Mouse (Mus musculus): ENCODE measurements at regions not wholly inside any gene's neighbourhood (a gene's known extent, or its start where the extent isn't known, plus 50 kb on each side); places are given as distances from the start of the nearest gene placed in this dataset.
A peak's percentile ranks its signal among the peaks of the same experiment; 100 is the strongest.
"Not testable (repeated sequence)": the region's sequence is repeated elsewhere in the genome, so short reads cannot be mapped to it uniquely, and the experiment has no call there.

- no peak for DNase-seq
Observed at GRCm38 (mm10) chr16:42515929-42516328, 175.5 kb upstream of the Gap43 start.

GRCm38 (mm10) chr16:42505107-42505506 lies 164.7 kb upstream of the Gap43 start:
- peak; percentile 45 for DNase-seq

GRCm38 (mm10) chr16:42501713-42502112 lies 161.3 kb upstream of the Gap43 start:
- no peak for DNase-seq

GRCm38 (mm10) chr16:42501109-42501508 lies 160.7 kb upstream of the Gap43 start:
- not testable (repeated sequence) for DNase-seq

- DNase-seq, result no peak
Observed at GRCm38 (mm10) chr16:42499514-42499913, 159.1 kb upstream of the Gap43 start.

GRCm38 (mm10) chr16:42498368-42498767 lies 157.9 kb upstream of the Gap43 start:
- DNase-seq, result no peak

- no peak for DNase-seq
Observed at GRCm38 (mm10) chr16:42493596-42493995, 153.1 kb upstream of the Gap43 start.

- DNase-seq, result no peak
Observed at GRCm38 (mm10) chr16:42488745-42489144, 148.3 kb upstream of the Gap43 start.

GRCm38 (mm10) chr16:42479978-42480377 lies 139.5 kb upstream of the Gap43 start:
- peak; percentile 48 for DNase-seq

GRCm38 (mm10) chr16:42466976-42467375 lies 126.5 kb upstream of the Gap43 start:
- DNase-seq, result no peak

- peak; percentile 34 for DNase-seq
Observed at GRCm38 (mm10) chr16:42456335-42456984, 116.0 kb upstream of the Gap43 start.

GRCm38 (mm10) chr16:42453338-42453737 lies 112.9 kb upstream of the Gap43 start:
- no peak for DNase-seq

GRCm38 (mm10) chr16:42449840-42450444 lies 109.5 kb upstream of the Gap43 start:
- DNase-seq, result no peak

GRCm38 (mm10) chr16:42444863-42445423 lies 104.5 kb upstream of the Gap43 start:
- peak; percentile 12 for DNase-seq

- peak; percentile 8 for DNase-seq
Observed at GRCm38 (mm10) chr16:42444408-42444862, 104.0 kb upstream of the Gap43 start.

GRCm38 (mm10) chr16:42440822-42441221 lies 100.4 kb upstream of the Gap43 start:
- peak; percentile 64 for DNase-seq

- DNase-seq, result no peak
Observed at GRCm38 (mm10) chr16:42431529-42431928, 91.1 kb upstream of the Gap43 start.

- DNase-seq, result no peak
Observed at GRCm38 (mm10) chr16:42416673-42417072, 76.2 kb upstream of the Gap43 start.

GRCm38 (mm10) chr16:42412031-42412430 lies 71.6 kb upstream of the Gap43 start:
- DNase-seq, result not testable (repeated sequence)

GRCm38 (mm10) chr16:42396596-42396995 lies 56.1 kb upstream of the Gap43 start:
- DNase-seq, result no peak
